Mouse (Mus musculus): Measurements from ENCODE around the gene Tbc1d8.

GRCm38 (mm10) chr1:39399228-39399627, 79.3 kb downstream of the Tbc1d8 start:
- TF ChIP-seq CTCF (IDR thresholded peaks at IDR 0.05; ENCODE audit: extremely low read depth, insufficient read depth, insufficient read length, insufficient replicate concordance) (no peak), POLR2A (IDR thresholded peaks at IDR 0.05; ENCODE audit: low read depth, low read length) (no peak)
